Mouse (Mus musculus): ENCODE measurements at regions not wholly inside any gene's neighbourhood (a gene's known extent, or its start where the extent isn't known, plus 50 kb on each side); places are given as distances from the start of the nearest gene placed in this dataset.

GRCm38 (mm10) chr10:57183560-57183959, 302.6 kb upstream of the Hsf2 start:
- TF ChIP-seq EP300 (optimal IDR thresholded peaks at IDR 0.05), result no peak
- TF ChIP-seq CTCF (IDR thresholded peaks at IDR 0.05; ENCODE audit: low read depth), result peak; percentile 81
